Mouse (Mus musculus) midbrain, embryonic 12.5 days (tissue): Measurements from ENCODE around the gene Zfp3. TPM values are rescaled to one million over a fixed set of nuclear protein-coding genes. Genes with fewer than 3 reads are reported as not detected.
"Not testable (repeated sequence)": the region's sequence is repeated elsewhere in the genome, so short reads cannot be mapped to it uniquely, and the experiment has no call there.

Experiments
- ATAC-seq: fragments of 200-750 bp; cut with Nextera tagmentation; 2 replicates; pipeline ENCODE4 v1.8.0; 2017; ENCODE audit warnings: low read depth, moderate TSS enrichment, moderate library complexity; ENCODE audit not compliant: low FRiP score
- H3K27ac ChIP-seq: fragments of 300-500 bp; sonication (generic); replicated peaks from 2 replicates; pipeline ENCODE4 v1.5.1; 2016; ENCODE audit warnings: mild to moderate bottlenecking
- H3K27me3 ChIP-seq: fragments of 300-500 bp; sonication (generic); 2 replicates; pipeline ENCODE4 v1.6.1; 2016; ENCODE audit warnings: mild to moderate bottlenecking
- H3K36me3 ChIP-seq: fragments of 300-500 bp; sonication (generic); 2 replicates; pipeline ENCODE4 v1.6.1; 2016
- H3K4me1 ChIP-seq: fragments of 300-500 bp; sonication (generic); 2 replicates; pipeline ENCODE4 v1.6.1; 2016
- H3K4me2 ChIP-seq: fragments of 300-500 bp; sonication (generic); replicated peaks from 2 replicates; pipeline ENCODE4 v1.6.1; 2016; ENCODE audit warnings: mild to moderate bottlenecking, moderate library complexity
- H3K4me3 ChIP-seq: fragments of 300-500 bp; sonication (generic); 2 replicates; pipeline ENCODE4 v1.5.1; 2016; ENCODE audit warnings: mild to moderate bottlenecking
- H3K9ac ChIP-seq: fragments of 300-500 bp; sonication (generic); replicated peaks from 2 replicates; pipeline ENCODE4 v1.6.1; 2016; ENCODE audit warnings: mild to moderate bottlenecking, moderate library complexity
- H3K9me3 ChIP-seq: fragments of 300-500 bp; sonication (generic); 2 replicates; pipeline ENCODE4 v1.6.1; 2016; ENCODE audit warnings: mild to moderate bottlenecking
- WGBS: fragments of 180-500 bp; shearing (Covaris S2); methylation state at CpG from one replicate; pipeline ENCODE4 v1.1.7; 2016; 5-methylcytosine and 5-hydroxymethylcytosine counted together
- polyA plus RNA-seq: library from polyadenylated mRNA; unstranded; fragments of >200 nt; fragmentation: Nextera tagmentation; extraction: Ambion mirVana; gene quantifications from 2 replicates; pipeline ENCODE4 v1.2.1, GENCODE M21; 2016

Gene Zfp3
- polyA plus RNA-seq, 1 experiment from 2014 or later: 11.7 TPM

DNA sequence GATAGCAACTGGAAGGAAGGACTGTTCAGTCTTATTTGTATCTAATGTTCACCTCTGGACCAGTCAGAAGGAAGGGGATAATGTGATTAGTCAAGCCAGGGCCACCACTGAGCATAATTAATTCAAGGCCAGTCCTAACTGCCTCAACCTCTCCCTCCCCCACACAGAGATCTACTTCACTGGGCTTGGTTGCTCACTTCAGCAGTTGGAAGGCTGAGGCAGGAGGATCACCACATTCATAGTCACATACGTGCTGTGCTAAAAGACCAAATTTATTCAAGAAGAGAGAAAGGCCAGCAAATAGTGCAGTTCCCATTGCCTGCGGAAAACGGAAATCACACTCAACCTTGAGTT is 450 bp upstream of the Zfp3 start:
- Histone ChIP-seq H3K36me3 (peaks cover 9% of the 10 kb centered on the region), H3K27ac (peak overlapping the region; percentile 70), H3K9ac (peak overlapping the region; percentile 79), H3K4me1 (peaks cover 10% of the 10 kb centered on the region), H3K9me3 (no peaks in the 10 kb centered on the region), H3K27me3 (no peaks in the 10 kb centered on the region), H3K4me3 (peak overlapping the region; percentile 86), H3K4me2 (peak overlapping the region; percentile 70)
- 37% methylated on average over 3 of the region's 3 CpGs for WGBS
- ATAC-seq: no peak

DNA sequence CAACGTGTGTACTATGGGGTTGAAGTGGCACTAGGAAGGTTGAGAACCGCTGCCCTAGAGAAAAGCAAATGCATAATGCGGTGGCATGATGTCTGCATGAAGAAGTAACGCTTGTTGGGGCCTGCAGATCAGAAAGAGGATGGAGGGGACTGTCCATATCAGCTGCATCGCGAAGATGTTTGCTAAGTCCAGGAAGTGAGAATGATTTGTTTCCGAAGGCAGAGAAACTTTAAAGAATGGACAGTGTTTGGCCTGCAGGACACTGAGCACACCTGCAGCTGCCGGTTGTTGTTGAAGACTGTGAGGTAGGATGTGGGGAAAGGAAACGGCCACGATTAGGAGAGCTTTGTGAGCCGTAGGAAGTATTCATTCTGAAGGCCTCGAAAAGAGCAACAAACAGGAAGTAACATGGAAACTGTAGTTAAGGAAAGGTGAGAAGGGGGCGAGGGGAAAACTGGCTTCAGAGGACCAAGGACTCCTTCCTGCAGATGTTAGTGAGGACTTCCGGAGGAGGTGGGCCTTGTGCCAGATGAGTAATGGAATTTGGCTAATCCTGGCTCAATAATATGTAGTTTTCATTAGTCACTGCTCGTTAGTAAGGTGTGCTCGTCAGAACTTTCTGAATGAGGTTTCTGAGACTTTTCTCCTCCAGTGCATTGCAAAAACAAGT is 1.9 kb downstream of the Zfp3 start:
- Histone ChIP-seq H3K4me3 (no peak overlapping the region), H3K4me1 (peaks cover 10% of the 10 kb centered on the region), H3K9me3 (no peaks in the 10 kb centered on the region), H3K36me3 (peaks cover 9% of the 10 kb centered on the region), H3K4me2 (no peak overlapping the region), H3K27me3 (no peaks in the 10 kb centered on the region), H3K9ac (no peak overlapping the region), H3K27ac (no peak overlapping the region)
- ATAC-seq: no peak
- 87% methylated on average over 16 of the region's 16 CpGs for WGBS

DNA sequence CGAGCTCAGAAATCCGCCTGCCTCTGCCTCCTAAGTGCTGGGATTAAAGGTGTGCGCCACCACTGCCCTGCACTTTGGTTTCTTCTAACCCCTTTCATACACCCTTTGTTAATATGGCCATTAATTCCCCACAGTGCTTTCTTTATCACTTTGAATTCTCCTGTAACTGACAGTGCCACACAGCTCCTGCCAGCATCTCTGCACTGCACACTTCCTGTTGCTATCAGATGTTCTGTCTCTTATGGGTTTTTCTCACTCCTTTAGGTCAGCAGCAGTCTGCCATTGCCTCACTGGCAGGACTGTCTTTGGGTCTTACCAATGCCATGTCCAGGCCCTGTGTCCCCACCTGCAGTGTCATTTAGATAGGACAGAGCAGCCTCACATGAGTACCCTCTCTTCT is 6.8 kb downstream of the Zfp3 start:
- 95% methylated on average over 3 of the region's 3 CpGs for WGBS
- Histone ChIP-seq H3K36me3 (peaks cover 37% of the 10 kb centered on the region), H3K4me1 (peaks cover 3% of the 10 kb centered on the region), H3K27ac (no peak overlapping the region), H3K9ac (no peak overlapping the region), H3K4me3 (no peak overlapping the region), H3K4me2 (no peak overlapping the region), H3K9me3 (no peaks in the 10 kb centered on the region), H3K27me3 (no peaks in the 10 kb centered on the region)
- ATAC-seq: no peak

DNA sequence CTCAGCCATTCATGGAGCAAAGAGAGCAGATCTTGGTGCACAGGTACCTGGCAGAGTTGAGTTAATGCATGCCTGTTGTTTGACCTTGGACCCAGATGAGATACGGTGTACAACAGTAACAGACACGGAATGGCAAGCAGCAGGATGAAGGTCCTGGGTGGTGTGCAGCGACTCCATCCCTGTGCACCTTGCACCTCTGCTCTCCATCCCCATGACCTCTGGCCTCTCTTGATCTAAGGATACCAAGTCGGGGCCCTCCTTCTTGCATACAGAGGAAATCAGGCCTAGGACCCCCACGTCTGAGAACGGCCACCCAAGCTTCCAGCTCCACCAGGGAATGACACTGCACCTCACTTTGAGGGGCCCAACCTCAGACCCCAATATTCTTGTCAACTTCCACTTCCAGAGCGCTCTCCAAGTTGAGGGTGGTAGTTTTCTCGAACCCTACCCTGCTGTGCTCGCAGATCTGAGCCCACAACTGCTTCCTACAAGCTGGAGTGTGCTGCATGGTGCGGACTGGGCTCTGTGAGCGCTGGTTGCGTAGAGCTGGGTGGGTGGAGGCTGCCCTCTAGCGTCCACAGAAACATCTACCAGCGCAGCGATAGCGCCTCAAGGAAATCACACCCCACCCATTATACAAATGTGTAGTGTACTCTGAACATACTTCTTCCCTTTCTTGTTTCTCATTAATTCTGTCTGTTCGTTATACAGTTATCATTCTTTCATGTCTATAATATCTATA is 13.0 kb downstream of the Zfp3 start:
- peaks cover 3% of the 10 kb centered on the region; the same call in 1 of the 2 replicates for H3K4me1 ChIP-seq
- peaks cover 17% of the 10 kb centered on the region for H3K36me3 ChIP-seq
- H3K27ac ChIP-seq: no peak overlapping the region
- H3K27me3 ChIP-seq: no peaks in the 10 kb centered on the region; the same call in 1 of the 2 replicates
- H3K9ac ChIP-seq: no peak overlapping the region
- ATAC-seq: no peak
- H3K4me3 ChIP-seq: no peak overlapping the region
- 28% methylated on average over 17 of the region's 17 CpGs for WGBS
- no peak overlapping the region for H3K4me2 ChIP-seq
- no peaks in the 10 kb centered on the region for H3K9me3 ChIP-seq

DNA sequence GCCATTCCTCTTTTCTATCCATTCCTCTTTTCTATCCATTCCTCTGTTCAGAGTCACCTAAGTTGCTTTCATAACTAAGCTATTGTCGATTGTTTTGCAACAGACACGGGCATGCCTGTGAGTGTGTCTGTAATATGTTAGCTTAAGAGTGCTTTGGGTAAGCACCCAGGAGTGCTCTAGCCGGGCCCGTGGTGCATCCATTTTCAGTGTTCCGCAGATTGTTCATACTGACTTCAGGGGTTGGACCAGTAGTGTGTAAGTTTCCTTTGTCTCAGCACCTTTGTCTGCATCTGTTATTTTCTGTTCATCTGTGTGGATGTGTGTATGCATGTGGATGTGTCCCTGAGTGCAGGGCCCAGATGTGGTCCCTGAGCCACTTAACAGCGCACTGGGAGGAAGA is 13.6 kb downstream of the Zfp3 start:
- Histone ChIP-seq H3K4me3 (no peak overlapping the region), H3K9ac (no peak overlapping the region), H3K27me3 (no peaks in the 10 kb centered on the region; the same call in 1 of the 2 replicates), H3K9me3 (no peaks in the 10 kb centered on the region), H3K27ac (no peak overlapping the region), H3K4me2 (no peak overlapping the region), H3K36me3 (peaks cover 11% of the 10 kb centered on the region; the same call in 1 of the 2 replicates), H3K4me1 (peaks cover 3% of the 10 kb centered on the region; the same call in 1 of the 2 replicates)
- 66% methylated on average over 6 of the region's 6 CpGs for WGBS
- no peak for ATAC-seq

DNA sequence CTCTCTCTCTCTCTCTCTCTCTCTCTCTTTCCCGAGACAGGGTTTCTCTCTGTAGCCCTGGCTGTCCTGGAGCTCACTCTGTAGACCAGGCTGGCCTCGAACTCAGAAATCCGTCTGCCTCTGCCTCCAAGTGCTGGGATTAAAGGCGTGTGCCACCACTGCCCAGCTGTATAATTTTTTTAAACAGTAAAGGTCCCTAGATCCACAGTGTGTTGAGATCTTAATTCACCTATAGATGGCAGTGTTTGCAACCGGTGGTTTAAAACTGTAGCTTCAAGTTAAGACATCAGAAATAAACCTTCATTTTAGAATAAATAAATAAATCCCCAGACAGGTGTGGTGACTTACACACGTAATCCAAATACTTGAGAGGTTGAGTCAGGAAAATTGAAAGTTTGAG is 14.0 kb downstream of the Zfp3 start:
- H3K9ac ChIP-seq, H3K4me3 ChIP-seq, H3K4me1 ChIP-seq, H3K27ac ChIP-seq, H3K9me3 ChIP-seq, H3K27me3 ChIP-seq, H3K4me2 ChIP-seq, ATAC-seq: not testable (repeated sequence)
- 23% methylated on average over 6 of the region's 6 CpGs for WGBS
- 0 out of 2 replicates have a peak, but pooled peaks cover 11% of the 10 kb centered on the region for H3K36me3 ChIP-seq

DNA sequence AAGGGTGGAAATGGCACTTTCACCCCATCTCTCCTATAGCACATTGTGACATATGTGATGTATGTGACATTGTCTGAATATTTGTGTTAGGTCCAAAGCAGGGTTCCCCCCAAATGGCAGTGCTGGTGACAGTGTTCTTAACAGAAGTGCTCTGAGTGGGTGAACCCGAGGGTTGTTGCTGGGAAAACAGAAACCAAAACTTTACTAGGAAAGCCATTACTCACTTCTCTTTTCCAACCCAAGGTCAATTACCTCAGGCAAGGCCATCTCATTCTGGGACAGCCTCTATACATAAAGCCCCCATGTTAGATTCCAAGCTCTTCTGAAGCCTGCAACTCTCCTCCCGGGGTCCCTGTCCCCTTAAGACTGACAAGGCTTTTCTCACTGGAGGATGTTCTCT is 21.9 kb downstream of the Zfp3 start:
- H3K4me2 ChIP-seq: no peak overlapping the region
- no peaks in the 10 kb centered on the region for H3K9me3 ChIP-seq
- no peak for ATAC-seq
- H3K27ac ChIP-seq: no peak overlapping the region
- H3K9ac ChIP-seq: no peak overlapping the region
- H3K4me3 ChIP-seq: no peak overlapping the region
- no peaks in the 10 kb centered on the region for H3K36me3 ChIP-seq
- no peaks in the 10 kb centered on the region for H3K4me1 ChIP-seq
- WGBS: 74% methylated on average over 2 of the region's 2 CpGs
- H3K27me3 ChIP-seq: no peaks in the 10 kb centered on the region

DNA sequence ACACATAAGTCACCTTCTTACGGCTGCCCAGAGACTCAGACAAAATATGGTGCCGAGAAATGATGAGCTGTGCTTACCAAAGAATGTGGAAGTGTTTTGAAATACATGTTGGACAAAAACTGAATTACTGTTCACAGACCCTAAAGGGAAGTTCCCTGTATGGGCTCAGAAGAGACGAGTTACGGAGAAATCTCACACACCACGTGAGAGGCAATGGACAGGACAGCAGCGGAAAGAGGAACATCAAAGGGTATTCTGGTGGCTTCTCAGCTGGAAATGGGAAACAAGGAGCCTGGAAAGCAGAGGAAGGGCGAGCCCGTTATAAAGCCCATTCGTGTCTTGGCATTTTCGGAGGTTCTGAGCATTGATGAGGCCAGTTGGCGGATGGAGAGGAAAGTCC is 23.0 kb downstream of the Zfp3 start:
- Histone ChIP-seq H3K4me2 (no peak overlapping the region), H3K4me1 (no peaks in the 10 kb centered on the region), H3K4me3 (no peak overlapping the region), H3K36me3 (no peaks in the 10 kb centered on the region), H3K9me3 (no peaks in the 10 kb centered on the region), H3K9ac (no peak overlapping the region), H3K27me3 (no peaks in the 10 kb centered on the region), H3K27ac (no peak overlapping the region)
- ATAC-seq: no peak
- WGBS: 73% methylated on average over 11 of the region's 11 CpGs

DNA sequence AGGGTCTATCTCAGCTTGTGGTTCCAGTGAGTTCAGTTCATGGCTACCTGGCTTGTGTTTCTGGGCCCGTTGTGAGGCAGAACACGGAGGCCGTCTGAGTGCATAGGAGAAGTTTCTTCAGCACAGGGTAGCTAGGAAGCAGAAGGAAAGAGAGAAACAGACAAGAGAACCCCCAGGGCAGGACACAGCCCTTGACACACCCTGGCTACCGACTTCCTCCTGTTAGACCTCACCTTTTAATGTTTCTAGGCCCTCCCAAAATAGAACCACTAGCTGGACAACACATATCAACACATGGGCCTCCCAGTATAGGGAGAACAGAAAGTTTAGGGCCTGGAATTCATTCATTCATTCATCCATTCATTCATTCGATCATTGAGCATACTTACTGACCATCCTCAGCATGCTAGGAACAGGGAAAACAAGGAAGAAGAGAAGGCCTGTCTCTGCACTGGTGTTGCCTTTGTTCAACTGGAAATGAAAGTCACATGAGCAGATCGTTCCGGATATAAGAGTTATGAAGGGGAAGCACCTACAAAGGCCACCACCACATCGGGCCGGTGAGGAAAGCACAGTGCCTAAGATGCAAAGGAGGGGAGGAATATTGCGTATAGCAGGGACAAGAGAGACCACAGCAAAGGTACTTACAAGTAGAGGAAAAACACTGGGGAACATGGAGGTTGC is 25.1 kb downstream of the Zfp3 start:
- no peak for ATAC-seq
- H3K36me3 ChIP-seq: no peaks in the 10 kb centered on the region
- no peaks in the 10 kb centered on the region for H3K9me3 ChIP-seq
- no peaks in the 10 kb centered on the region for H3K27me3 ChIP-seq
- no peak overlapping the region for H3K4me3 ChIP-seq
- H3K4me1 ChIP-seq: no peaks in the 10 kb centered on the region
- H3K9ac ChIP-seq: no peak overlapping the region
- no peak overlapping the region for H3K4me2 ChIP-seq
- 89% methylated on average over 10 of the region's 10 CpGs for WGBS
- H3K27ac ChIP-seq: no peak overlapping the region

DNA sequence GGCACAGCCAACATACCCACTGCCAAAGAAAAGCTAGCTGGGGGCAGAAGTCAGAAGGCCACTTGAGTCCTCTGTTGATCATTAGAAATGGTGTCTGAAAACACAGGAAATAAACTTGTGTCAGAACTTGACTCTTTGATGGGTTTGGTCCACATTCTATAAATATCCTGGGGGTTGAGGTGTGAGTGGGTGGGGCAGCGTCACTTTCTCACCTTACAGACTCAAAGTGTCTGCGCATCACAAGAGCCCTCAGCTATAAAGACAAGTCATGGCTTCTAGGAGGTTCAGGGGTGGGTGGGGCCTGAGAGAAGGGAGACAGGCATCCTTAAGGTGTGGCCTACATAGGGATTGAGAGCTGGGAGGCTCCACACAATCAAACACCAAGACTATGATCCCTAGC is 26.4 kb downstream of the Zfp3 start:
- WGBS: 89% methylated on average over 2 of the region's 2 CpGs
- no peak overlapping the region for H3K27ac ChIP-seq

DNA sequence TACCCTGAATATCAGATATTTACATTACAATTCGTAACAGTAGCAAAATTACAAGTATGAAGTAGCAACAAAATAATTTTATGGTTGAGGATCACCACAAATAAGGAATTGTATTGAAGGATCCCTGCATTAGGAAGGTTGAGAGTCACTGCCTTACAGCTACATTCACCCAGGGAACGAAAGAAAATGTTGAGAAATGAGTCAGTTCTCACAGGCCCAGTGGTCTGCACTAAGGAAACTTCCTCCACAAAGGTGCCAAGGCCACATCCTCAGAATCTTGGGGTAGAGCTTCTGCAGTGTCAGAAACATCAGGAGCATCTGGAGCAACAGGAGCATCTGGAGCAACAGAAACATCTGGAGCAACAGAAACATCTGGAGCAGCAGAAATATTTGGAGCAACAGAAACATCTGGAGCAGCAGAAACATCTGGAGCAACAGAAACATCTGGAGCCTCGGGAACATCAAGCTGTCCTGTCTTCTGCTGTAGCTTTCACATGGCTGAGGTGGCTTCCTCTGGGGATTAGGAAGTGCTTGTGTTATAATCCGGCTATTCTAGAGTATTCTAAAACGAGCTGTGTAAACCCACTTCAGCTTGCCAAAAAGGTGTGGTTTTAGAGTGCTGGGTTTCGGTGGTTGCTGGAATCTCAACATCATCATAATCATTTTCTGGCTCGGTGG is 27.0 kb downstream of the Zfp3 start:
- ATAC-seq: no peak
- no peaks in the 10 kb centered on the region for H3K27me3 ChIP-seq
- no peak overlapping the region for H3K4me3 ChIP-seq
- H3K27ac ChIP-seq: no peak overlapping the region
- H3K9me3 ChIP-seq: no peaks in the 10 kb centered on the region
- H3K4me1 ChIP-seq: no peaks in the 10 kb centered on the region
- WGBS: 76% methylated on average over 7 of the region's 7 CpGs
- H3K4me2 ChIP-seq: no peak overlapping the region
- H3K36me3 ChIP-seq: no peaks in the 10 kb centered on the region
- H3K9ac ChIP-seq: no peak overlapping the region

More for the DNA sequence above, 26.4 kb downstream of the Zfp3 start:
- Histone ChIP-seq H3K4me3 (no peak overlapping the region), H3K36me3 (no peaks in the 10 kb centered on the region), H3K27me3 (no peaks in the 10 kb centered on the region), H3K9ac (no peak overlapping the region), H3K4me2 (no peak overlapping the region), H3K9me3 (no peaks in the 10 kb centered on the region), H3K4me1 (no peaks in the 10 kb centered on the region)
- ATAC-seq: no peak

DNA sequence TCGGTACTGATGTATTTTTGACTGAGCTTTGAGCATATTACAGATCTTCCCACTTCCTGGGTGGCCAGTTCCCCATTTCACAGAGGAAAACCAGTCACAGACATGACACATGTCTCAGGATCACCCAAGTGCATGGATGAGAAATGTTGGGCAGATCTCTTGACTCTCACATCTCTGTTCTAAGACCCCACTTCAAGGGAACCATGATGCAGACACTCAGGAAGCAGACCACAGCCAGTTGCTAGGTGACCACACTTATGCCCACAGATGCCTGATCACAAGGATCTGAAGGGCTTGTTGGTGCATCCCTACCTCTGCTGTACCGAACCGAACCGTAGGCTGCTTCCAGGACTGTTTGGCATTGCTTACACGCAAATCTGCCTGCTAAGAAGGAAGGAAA is 27.7 kb downstream of the Zfp3 start:
- no peaks in the 10 kb centered on the region for H3K27me3 ChIP-seq
- H3K4me1 ChIP-seq: no peaks in the 10 kb centered on the region
- no peak overlapping the region for H3K27ac ChIP-seq
- no peaks in the 10 kb centered on the region for H3K9me3 ChIP-seq
- H3K4me2 ChIP-seq: no peak overlapping the region
- H3K4me3 ChIP-seq: no peak overlapping the region
- ATAC-seq: no peak
- H3K9ac ChIP-seq: no peak overlapping the region
- H3K36me3 ChIP-seq: no peaks in the 10 kb centered on the region
- 96% methylated on average over 5 of the region's 5 CpGs for WGBS
